Mouse (Mus musculus): ENCODE data around the gene Enox2.

Enox2 gene

DNA sequence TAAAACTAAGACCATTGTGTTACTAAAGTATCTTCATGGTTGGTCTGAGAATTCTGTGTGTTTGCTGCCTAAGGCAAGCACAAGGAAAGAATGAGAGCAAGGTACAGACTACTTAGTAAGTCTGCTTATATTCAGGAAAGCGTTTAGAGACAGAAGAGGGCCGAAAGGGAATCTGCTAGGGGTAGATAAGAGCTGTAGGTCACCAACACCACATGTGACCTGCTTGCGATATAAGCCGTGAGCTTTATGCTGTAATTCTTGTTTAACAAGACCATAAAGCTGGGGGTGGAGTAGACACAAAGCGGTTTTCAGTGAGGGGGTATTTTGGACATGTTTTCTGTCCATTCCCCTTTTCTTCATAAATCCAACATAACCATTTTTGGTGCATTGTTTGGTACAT, 302.4 kb downstream of the Enox2 start:
- no peak for DNase-seq

DNA sequence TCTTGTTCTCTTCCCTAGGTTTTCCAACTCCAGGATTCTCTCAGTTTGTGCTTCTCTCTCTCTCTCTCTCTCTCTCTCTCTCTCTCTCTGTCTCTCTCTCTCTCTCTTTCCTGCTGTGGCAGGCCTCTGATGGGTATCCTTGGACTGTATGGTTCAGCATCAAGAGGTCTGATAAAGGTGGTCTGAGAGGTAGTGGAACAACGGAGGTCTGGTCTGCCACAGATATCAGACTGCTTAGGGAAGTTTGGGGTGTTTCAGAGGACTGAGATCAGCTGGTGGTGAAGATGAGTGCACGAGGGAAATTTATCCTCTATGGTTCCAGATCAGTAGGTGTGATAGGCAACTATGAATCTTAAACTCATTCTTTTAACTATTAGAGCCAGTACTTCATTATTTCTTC, 303.6 kb downstream of the Enox2 start:
- no peak for DNase-seq
